Mouse (Mus musculus): ENCODE results near the gene Klf15.

Gene Klf15

DNA sequence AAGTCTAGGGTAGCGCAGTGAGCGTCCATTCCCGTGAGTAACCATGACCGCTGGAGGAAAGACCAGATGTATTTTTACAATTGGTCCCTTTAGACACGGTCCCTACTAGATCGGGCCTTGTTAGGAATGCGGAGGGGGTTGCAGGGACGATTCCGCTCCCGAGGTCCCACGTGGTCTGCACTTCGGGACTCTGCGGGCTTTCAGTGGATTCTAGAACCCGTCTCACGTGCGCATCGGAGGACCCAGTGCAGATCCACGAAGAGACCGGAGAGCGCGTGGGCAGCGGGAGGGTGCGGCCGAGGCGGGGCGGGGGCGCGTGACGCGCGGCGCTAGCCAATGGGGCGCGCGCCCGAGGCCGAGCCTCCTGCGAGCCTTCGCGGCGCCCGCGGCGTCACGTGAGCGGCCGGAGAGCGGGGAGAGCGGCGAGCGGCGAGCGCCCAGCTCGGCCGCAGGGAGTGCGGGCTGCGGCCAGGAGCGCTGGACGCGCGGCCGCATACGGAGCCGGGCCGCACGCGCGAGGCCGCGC is at the start of gene Klf15:
Gene Klf15 (plus strand): TSS at position 396 of the 526 bp plus-strand sequence.
- peak; percentile 83 for DNase-seq (ENCODE audit: low read depth, low spot score)

DNA sequence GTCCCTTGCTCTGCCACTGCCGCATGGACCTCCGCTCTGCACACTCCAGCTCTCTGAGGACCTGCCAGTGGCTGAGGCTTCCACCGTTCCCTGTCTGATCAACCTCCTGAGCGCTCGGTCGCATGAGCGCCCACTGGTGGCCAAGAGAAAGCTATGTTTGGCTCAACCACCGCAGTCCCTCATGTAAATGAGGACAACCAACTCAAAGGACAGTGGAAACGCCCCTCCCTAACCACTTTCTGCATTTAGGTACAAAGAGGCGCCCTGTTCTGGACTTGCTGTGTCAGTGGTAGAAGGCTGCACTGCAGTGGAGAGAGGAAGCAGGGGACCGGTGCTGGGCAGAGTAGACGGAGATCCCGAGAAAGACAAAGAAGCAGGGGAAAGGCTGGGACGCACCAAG is 39.8 kb upstream of the Klf15 start:
- DNase-seq (ENCODE audit: low read depth, low spot score): peak; percentile 57

DNA sequence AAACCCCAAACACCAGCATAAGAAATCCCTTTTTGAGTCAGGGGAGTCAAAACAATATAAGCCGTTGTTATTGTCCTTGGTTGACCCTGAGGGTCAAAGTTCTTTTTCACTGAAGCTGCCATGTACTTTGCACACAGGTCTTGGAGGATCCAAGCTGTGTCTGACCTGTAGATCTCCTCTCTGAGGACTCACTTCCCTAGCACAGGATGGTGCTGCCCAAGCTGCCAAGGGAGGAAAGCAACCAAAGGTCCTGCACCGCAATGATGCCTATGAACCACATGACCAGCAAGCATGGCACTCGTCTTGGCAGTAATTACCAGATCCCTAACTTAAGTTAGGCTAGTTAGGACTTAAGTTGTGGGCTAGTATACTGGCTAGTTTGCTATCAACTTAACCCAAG is 37.0 kb upstream of the Klf15 start:
- no peak for DNase-seq (ENCODE audit: low read depth, low spot score)

DNA sequence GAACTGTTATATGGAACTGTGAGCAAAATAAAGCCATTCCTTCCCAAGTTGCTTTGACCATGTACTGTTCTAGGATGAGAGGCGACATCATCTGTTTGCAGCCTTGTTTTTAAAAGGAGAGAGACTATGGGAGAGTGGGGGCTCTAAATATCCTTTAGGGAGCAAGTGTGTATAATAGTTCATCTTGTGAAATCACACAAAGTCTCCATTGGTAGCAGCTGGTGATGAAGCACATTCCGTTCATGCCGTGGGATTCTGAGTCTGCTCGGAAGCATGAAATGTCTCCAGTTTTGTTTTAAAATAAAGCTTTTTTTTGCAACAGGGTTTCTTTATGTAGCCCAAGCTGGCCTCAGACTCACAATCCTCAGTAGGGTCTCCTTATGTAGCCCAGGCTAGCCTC is 36.4 kb upstream of the Klf15 start:
- DNase-seq (ENCODE audit: low read depth, low spot score): no peak

DNA sequence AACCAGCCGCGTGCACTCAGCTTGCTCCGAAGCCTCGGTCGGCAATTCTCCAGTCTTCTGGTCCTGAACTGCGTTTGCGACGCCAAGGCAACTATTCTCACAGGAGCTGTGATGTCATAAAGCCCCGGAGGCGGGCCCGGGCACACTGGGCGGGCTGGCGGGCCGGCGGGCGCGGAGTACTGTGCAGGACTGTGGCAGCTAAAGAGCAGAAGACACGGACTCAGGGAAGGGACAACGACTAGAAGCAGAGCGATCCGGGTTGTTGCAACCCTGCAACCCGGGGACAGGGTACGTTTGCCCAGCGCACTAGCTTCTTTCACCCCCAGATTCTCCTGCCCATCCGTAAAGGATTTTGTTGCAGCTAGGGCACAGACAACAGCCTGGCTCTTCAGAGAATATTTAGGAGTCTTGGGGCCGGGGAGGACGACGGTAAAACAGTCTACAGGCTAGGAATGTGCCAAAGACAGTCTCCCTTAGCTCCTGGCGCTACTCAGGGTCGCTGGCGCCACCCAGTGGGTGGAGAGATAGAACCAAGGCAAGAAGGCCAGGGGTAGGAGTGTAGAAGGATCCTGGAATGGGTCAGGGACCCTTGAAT is 33.9 kb upstream of the Klf15 start, which contains the start of gene Cfap100:
Gene Cfap100 (minus strand): TSS at position 418 of the 595 bp plus-strand sequence.
- peak; percentile 29 for DNase-seq (ENCODE audit: low read depth, low spot score)

DNA sequence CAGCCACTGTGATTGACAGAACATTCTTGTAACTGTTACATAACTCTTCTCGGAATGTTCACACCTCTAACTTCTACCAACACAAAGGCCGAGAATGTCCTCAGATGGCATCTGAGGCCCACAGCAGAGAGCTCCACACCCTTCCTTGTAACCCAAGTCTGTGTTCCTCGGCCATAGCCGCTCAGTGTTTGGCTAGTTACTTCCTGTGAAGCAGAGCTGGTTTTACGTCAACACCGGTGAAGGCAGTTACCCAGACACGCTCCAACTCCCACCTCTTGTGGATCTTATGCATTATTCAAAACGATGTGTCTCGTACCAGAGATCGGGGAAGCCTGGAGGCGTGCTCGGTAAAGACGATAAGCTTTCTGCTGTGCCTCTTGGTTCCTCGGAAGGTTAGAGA is 32.5 kb upstream of the Klf15 start:
- DNase-seq (ENCODE audit: low read depth, low spot score): no peak

DNA sequence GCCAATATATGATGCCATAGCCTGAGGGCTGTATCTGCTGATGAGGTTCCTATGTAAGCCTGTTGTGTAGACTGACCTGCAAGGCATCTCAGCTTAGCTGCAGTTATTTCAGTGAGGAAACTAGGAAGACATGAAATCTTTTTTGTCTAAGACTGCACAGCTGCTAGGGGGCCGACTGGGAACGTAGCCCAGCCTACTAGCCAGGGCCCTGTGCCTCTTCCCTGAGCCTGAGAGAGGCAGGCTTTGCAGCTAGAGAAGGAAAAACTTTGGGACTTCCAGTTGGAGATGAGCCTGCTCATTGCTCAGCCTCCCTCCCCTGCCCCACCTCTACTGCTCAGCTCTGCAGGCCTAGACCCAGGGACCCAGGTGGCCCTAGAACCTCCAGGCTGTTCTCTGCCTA is 30.9 kb upstream of the Klf15 start:
- DNase-seq (ENCODE audit: low read depth, low spot score): no peak

DNA sequence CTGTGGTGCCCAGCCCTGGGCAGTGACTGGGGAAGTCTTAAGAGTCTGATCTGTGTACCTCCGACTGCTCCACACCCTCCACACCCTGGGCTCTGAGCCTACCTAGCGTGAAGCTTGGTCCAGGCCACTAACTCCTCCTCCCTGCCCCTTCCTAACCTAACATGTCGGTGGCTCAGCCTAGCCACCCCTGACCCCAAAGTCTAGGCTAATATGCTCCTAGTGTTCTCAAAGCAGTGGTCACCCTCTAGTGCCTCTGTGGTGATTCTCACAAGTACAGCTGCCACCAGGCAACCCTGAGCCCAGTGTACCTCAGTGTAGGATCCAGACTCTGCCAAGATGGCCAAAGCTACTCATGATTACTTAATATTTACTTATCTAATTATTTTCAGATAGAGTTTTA is 27.7 kb upstream of the Klf15 start:
- no peak for DNase-seq (ENCODE audit: low read depth, low spot score)

DNA sequence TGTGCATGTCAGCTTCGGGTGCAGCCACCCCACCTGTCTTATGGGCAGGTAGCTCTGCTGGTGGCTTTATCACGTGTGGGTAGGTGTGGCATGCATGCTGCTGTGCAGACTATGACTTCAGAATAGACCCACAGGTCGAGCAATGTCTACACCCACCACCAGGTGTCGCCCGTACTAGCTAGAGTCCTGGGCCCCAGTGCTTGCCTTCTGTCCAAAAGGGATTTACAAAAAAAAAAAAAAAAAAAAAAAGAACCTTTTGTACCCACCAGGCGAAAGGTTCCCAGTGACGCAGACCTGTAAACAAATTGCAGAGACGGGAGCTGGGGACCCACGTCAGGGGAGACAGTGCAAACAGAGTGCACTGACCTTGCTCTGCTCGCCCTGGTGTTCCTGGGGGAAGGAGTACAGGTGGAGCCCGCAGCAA is 27.2 kb upstream of the Klf15 start:
- DNase-seq (ENCODE audit: low read depth, low spot score): peak; percentile 56

DNA sequence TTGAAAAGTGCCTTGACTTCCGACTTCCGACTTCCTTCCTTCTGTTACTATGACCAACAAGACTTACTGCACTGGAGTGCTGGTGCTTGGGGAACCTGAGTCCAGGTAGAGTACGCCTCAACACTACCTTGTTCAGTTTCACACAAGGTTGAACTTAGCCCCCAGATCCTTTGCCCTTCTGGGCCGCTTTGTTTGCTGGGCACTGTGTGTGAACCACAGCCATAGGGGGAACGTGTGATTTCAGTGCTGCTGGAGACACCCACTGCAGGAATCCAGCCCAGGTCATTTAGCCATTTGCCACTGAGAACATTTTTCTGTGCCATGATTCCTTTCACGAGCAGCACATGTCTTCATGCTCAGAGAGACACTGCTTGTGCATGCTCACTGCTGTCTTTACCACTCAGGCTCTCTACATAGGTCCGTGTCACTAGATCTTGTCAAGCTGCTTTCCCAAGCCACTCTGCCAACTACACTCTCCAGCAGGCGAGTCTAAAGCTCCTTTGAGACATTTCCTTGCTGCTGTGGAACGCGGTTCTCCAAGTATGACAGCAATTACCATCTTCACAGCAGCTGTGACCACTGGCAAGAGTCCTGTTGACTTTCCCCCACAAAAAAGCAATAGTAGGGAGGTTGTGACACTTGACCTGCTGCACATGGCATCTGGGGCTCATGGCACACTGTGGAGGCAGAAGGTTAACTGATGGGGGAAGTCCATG is 26.0 kb upstream of the Klf15 start:
- no peak for DNase-seq (ENCODE audit: low read depth, low spot score)

DNA sequence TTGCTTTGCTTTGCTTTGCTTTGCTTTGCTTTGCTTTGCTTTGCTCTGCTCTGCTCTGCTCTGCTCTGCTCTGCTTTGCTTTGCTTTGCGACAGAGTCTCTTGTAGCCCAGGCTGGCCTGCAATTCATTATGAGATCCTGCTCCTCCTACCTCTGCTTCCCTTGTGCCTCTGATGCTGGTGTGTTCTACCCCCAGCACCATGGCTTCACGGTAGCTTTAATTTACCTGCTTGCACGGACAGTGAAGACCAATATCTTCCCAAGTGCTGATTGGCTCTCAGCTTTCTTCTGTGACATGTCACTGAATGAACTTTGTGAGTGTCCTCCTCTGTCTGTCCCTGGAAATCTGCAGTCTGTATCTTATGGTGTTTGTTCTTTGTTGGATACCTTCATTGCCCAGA is 25.3 kb upstream of the Klf15 start:
- DNase-seq (ENCODE audit: low read depth, low spot score): no peak

DNA sequence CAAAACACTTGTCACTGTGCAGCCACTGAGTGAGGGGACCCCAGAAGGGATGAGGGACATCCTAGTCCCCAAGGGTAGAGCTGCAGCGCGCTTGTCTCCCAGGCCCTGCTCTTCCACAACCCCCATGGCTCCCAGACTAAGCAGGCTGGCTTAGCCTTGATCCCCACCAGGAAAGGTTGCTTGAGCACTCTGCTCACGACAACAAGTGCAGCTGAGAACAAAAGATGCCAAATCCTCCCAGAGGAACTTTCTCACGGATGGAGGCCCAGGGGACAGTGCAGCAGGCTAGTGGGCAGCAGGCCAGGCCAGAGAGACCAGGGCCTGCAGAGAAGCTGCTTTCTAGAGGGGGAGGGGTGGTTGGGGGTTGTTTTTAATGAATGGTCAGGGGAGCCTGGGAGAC is 15.5 kb upstream of the Klf15 start:
- DNase-seq (ENCODE audit: low read depth, low spot score): no peak

DNA sequence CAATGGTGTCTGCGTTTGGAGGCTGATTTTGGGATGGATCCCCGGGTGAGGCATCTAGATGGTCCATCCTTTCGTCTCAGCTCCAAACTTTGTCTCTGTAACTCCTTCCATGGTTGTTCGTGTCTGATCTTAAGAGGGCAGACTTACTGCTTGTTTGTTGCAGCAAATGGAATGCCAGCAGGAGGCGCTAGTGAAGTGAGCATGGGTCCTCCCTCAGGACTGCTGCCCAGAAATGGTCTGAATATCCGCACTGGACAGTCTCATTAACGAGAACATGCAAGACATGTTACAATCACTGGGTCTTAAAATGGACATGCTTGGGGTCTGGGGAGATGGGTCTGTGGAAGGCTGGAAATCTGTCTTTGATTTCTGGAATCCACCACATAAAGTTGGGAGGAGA is 12.2 kb upstream of the Klf15 start:
- DNase-seq (ENCODE audit: low read depth, low spot score): peak; percentile 89

DNA sequence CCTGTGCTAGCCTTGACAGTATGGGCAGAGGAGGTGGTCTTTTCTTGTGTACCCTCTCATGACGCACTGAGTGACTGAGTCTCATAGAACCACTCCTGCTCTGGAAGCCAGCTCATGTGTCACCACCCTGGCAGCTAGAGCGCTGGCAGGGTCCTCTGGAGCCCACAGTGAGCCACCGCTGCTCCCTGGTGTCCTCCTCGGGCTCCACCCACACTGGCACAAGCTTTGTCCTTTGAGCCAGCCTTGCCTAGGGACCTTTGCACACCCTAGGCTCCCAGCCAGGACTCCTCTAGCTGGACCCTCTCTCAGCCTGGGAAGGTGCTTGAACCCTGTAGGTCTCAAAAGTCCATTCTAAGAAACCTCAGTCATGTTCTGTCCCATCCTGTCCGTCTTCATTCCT is 11.7 kb upstream of the Klf15 start:
- DNase-seq (ENCODE audit: low read depth, low spot score): peak; percentile 83

DNA sequence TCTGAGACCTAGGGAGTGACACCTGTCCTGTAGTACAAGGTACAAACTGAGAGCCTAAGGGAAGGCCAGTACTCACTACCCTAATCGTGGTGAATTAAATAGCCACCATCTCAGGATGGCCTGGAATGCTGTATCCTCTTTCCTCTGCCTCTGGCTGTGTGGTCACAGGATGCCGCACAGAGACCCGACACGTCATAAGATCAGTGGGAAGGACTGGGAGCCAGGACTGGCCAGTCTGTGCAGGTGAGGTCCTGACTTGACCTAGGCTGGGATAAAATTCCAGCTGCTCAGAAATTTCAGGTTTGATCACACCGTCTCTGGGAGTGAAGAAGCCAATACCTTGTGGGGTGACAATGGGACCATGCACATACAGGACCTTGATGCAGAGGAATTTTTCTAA is 10.9 kb upstream of the Klf15 start:
- no peak for DNase-seq (ENCODE audit: low read depth, low spot score)

DNA sequence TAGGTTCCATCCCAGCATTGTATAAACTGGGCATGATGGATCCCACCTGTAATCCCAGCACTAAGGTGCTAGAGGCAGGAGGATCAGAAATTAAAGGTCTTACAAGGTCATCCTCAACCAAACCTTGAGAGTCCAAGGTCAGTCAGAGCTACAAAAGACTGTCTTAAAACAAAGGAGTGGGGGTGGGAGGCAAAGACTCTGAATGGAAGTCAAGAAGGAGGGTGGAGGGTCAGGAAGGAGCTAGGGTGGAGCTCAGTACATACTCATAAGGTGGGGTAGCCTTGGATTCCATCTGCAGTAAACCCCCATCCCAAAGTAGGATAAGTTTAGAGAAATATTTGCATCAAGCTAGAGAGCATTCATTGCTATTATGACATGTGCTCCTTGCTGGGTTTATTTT is 9.8 kb upstream of the Klf15 start:
- DNase-seq (ENCODE audit: low read depth, low spot score): no peak

DNA sequence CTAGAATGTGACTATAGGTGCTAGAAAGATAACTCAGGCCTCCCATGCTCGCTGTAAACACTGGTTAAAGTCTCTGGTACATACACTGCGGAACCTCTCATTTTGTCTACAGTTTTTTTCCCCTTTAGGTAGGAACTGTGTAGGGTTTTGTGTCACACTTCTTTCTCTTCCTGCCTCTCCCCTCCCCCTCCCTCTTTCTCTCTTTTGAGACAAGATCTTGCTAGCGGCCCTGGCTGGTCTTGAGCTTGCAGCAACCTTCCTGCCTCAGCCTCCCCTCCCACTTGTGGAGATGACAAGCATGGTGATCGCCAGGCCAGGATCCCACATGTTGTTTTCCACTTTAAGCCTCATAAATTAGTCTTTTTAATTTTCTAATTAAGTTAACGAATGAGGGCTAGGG is 8.6 kb upstream of the Klf15 start:
- DNase-seq (ENCODE audit: low read depth, low spot score): no peak

DNA sequence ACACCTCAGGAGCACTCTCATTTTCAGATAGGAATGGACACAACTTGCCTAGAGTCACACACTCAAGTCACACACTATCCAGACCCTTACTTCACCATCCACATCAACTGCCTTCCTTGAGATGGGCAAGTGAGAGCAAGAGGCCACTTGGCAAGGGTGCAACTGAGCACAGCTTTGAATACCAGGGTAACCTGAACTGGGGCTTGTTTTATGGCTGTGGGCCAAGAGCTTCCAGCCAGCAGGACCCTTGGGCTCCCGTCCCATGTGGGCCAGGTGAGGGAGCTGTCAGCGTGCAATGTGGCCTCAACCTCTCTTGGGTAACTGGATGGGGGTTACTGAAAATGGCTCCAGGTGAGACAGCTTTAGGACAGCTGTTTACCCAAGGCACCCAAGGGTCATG is 5.0 kb upstream of the Klf15 start:
- no peak for DNase-seq (ENCODE audit: low read depth, low spot score)

DNA sequence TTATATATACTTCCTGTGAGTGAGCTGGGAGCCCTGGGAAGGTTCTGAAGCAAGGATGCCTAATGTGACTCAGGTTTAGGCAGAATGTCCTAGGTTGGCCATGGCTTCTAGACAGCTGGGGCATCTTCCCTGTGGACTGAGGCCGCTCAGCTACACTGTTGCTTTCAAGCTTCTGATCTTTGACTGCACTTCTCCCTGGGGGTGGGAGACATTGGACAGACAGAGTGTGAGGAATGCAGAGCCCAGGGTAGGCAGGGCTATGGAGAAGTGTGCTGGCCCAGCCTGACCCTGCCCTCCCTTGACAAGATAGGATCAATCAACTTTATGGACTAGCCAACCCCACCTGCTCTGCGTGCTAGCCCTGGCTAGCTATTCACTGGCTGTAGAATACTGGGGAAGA is 1.2 kb upstream of the Klf15 start:
- no peak for DNase-seq (ENCODE audit: low read depth, low spot score)

DNA sequence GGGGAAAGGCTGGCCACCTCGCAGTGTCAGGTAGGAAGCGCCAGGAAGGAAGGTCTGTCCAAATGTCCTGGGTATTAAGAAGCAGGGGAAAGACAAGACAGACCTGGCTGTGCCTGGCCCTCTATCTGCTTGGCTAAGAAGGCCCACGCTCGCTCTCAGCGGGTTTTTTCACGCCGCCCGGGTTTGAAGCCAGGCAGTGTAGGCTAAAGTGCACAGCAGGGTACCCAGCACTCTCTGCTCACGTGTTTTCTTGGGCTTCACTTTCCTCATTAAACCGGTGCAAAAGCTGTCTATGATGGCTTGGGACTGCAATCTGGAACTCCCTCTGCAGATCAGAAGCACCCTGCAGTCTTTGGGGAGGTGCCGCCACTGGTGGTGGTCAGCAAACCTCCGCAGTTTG is 605 bp upstream of the Klf15 start:
- no peak for DNase-seq (ENCODE audit: low read depth, low spot score)

DNA sequence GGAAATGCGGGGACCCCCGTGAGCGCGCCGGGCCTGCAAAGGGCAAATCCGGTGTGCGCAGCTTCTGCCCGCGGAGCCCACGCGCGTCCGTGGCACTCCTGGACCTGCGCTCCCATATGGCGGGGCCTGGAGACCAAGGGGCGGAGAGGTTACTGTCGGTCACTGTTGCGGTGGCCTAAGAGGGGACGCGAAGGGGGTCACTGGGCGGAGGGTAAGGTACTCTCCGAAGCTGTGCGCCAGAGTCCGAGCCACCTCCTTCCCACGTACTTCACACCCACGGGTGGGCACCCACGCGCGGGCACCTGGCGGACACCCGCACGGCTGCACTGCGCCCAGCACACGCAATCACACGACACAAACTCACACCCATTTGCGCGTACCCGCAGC is 458 bp downstream of the Klf15 start:
- DNase-seq (ENCODE audit: low read depth, low spot score): no peak

DNA sequence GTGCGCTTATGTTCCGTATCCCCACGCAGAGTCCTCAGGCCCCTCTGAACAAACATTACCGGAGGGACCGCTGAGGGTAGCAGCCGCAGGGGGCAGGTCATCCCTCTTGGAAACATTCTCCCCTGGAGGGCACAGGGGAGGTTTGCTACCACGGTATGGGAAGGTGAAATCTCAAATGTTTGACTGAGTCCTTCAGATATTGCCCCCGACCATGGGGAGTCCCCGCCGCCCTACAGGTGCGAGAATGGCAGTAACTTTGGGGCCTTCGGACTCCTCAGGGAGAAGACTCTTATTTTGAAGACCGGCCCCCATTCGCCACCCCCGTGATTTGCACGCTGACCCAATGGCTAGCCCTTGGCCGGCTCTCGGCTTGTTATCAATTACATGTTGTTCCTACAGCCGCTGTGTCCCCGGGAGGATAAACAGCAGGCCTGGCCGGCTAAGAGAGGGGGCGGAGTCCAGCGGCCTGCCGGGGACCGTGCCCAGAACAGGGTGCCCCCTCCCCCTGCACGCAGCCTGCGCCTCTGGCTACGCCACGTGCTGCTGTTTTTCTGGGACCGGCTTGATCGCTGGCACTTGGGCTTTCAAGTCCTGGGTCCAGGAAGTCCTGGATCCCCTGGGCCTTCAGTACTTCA is 969 bp downstream of the Klf15 start:
- DNase-seq (ENCODE audit: low read depth, low spot score): peak; percentile 97

DNA sequence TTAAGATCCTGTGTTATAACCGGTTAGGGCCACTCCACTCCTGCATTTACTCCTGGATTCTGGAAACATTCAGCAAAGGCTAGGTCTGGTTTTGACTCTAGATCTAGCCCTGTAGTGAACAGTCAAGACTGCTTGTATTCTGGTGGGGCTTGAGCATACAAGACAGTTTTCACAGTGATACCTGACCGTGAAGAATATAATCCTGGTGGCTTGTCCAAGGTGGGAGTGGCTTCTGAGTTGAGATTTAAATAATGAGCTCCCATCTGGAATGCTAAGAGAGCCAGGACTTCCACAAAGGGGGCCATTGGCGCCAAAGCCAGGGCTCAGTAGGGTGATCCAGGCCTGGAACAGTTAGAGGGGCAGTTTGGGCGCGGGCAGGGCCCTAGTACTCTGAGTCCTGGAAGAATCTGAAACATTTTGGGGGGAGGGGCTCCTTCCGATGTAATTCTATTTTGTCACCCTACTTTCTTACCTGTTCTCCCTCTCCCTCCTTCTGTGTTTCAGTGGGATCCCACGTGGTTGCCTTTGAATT is 1.6 kb downstream of the Klf15 start:
- no peak for DNase-seq (ENCODE audit: low read depth, low spot score)
